Mouse (Mus musculus) thymus, postnatal 36 days (tissue): Measurements from ENCODE around the gene Cntnap3.
"Not testable (repeated sequence)": the region's sequence is repeated elsewhere in the genome, so short reads cannot be mapped to it uniquely, and the experiment has no call there.

Source experiments
- DNase-seq, 2 experiments: peaks; one replicate each; pipeline ENCODE4 v3.0.0; 2022; ENCODE audit warnings: mixed read lengths in 2 of 2

Gene Cntnap3

GRCm38 (mm10) chr13:64903585-64904208 is at the start of gene Cntnap3:
Gene Cntnap3, minus strand, starts transcription at chr13:64903955.
- no peak for DNase-seq

- no peak for DNase-seq
Observed at GRCm38 (mm10) chr13:64917191-64917590, 13.4 kb upstream of the Cntnap3 start, which contains the start of gene Spata31. Gene Spata31, plus strand, starts transcription at chr13:64917406.

DNA sequence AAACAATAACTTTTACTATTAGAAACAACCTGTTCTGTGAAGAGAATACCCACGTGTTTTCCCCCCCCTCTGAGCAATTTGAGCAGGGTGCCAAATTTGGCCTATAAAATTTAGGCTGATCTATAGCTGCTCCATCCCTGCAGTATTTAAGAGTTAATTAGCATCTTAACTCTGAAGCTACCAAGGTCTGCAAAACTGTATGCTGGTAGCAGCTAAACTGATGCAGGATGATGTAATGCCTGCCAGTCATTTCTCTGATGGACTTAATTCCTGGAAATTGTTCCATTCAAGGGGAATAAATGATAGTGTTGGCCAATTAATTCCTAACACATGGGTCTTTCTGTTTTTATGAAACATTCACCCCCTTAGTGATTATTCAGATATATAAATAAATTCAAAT is 623 bp downstream of the Cntnap3 start:
- DNase-seq = no peak

DNA sequence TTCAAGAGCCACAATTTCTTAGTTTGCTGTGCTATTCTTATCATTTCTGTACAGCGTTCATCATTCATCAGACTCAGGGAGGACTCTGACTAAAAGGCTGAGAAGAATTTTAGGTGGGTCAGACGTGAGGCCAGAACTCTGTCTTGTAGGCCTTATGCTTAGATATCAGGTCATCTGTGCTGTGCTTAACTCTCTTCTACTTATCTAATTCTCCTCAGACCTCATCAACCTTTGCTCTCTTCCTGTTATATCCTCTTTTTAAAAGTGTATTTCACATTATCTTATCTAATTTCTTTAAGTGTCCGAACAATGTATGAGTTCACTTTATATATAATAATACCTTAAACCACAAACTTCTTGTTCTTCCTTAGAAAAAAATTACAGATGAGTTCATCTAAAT is 38.4 kb downstream of the Cntnap3 start:
- no peak for DNase-seq

DNA sequence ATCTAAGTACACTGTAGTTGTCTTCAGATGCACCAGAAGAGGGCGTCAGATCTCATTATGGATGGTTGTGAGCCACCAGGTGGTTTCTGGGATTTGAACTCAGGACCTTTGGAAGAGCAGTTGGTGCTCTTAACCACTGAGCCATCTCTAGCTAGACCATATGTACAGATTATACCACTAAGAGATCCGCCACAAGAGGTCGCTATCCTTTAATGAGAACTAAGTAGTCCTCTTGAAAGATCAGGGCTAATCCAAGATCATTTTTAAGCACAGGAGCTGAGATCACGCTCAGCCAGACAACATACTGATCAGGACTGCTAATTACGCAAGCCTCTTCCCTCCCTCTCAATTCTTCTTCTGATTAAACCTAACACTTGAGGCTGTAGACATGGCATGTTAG is 78.9 kb downstream of the Cntnap3 start:
- not testable (repeated sequence) for DNase-seq

- no peak for DNase-seq
Observed at GRCm38 (mm10) chr13:64745383-64745782, 158.4 kb downstream of the Cntnap3 start.

DNA sequence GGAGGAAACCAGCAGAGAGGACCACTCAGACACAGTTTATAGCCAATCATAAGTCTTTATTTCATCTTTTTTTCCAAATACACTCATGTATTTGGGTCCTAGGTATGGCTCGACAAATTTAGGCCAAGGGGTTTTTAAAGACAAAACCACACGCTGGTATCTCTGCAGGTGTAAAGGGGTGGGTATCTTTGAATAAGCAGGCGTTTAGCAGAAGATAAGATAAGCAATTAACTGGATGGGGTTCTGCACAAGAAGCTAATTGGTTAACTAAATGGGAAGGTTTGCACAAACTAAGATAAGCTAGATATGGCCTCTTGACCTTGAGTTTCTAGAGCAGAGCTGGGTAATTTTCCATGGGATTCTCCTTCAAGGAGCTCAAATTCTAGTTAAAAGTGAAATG is 171.5 kb downstream of the Cntnap3 start:
- no peak for DNase-seq

DNA sequence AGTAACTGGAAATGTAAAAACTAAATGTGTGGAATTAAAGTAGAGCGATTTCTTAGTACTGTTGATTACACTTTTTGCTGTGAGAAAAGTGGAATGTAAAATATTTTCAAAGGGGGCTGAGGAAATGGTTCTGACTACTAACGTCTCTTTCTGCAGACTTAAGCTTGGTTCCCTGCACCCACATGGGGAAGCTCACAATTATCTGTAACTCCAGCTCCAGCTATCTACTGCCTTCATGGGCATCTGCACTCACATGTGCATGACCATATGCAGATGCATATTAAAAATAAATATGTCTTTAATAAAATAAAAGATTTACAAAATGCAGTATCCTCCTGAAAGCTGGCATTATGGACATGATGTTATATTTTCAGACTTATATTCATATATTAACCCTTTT is 187.0 kb downstream of the Cntnap3 start:
- DNase-seq = no peak

DNA sequence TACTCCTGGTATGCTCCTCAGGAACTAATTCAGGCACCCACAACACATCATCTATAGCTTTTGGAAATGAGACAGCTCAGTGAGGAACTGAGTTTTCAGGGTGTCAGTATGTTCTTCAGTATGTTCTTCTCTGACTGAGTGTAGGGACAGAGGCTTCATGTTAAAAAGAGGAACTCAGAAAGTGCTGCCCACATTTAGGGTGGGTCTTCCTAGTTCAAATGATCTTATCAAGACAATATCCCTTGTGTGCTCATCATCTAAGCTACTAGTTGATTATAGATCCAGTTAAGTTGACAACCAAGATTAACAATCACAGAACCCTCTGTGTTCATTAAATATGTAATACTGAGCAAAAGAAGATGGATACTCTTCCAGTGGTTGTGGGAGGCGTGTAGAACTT is 211.3 kb downstream of the Cntnap3 start:
- no peak for DNase-seq
